Mouse (Mus musculus) E14TG2a.4 (cell line): ENCODE measurements at regions not wholly inside any gene's neighbourhood (a gene's known extent, or its start where the extent isn't known, plus 50 kb on each side); places are given as distances from the start of the nearest gene placed in this dataset.

Experiments
- H3K27me3 ChIP-seq: 2 replicates; pipeline ENCODE4 v1.6.1; 2014; ENCODE audit warnings: low read length, control low read depth; ENCODE audit not compliant: insufficient read depth
- H3K36me3 ChIP-seq: 2 replicates; pipeline ENCODE4 v1.6.1; 2014; ENCODE audit warnings: low read length, control low read depth; ENCODE audit not compliant: insufficient read depth
- H3K4me1 ChIP-seq: replicated peaks from 2 replicates; pipeline ENCODE4 v1.6.1; 2014; ENCODE audit warnings: low read depth, low read length, control low read depth
- H3K4me3 ChIP-seq: replicated peaks from 2 replicates; pipeline ENCODE4 v1.5.1; 2014; ENCODE audit warnings: mild to moderate bottlenecking, low read length
- H3K9me3 ChIP-seq: 2 replicates; pipeline ENCODE4 v1.6.1; 2014; ENCODE audit warnings: low read length, control low read depth
- CTCF ChIP-seq: conservative IDR thresholded peaks from 2 replicates; pipeline ENCODE4 v1.5.1; 2014; ENCODE audit warnings: low read length
- NANOG ChIP-seq: IDR thresholded peaks from 2 replicates; pipeline ENCODE4 v1.6.1; 2014; ENCODE audit warnings: borderline replicate concordance, low read length, mixed read lengths
- POU5F1 ChIP-seq: IDR thresholded peaks from 2 replicates; pipeline ENCODE4 v1.6.1; 2014; ENCODE audit warnings: low read length, borderline replicate concordance

- Histone ChIP-seq H3K4me3 (no peak overlapping the region), H3K36me3 (no peaks in the 10 kb centered on the region), H3K27me3 (0 out of 2 replicates have a peak, but pooled peaks cover 4% of the 10 kb centered on the region), H3K9me3 (no peaks in the 10 kb centered on the region; the same call in 1 of the 2 replicates), H3K4me1 (no peaks in the 10 kb centered on the region)
- TF ChIP-seq CTCF (no peak), POU5F1 (no peak), NANOG (no peak)
Observed at GRCm38 (mm10) chr14:104326089-104326488, 141.7 kb downstream of the Pou4f1 start.

- Histone ChIP-seq H3K4me1 (no peaks in the 10 kb centered on the region), H3K36me3 (no peaks in the 10 kb centered on the region), H3K9me3 (no peaks in the 10 kb centered on the region), H3K27me3 (no peaks in the 10 kb centered on the region), H3K4me3 (no peak overlapping the region)
- no peak for TF ChIP-seq NANOG
- TF ChIP-seq POU5F1, result no peak
- TF ChIP-seq CTCF, result no peak
Observed at GRCm38 (mm10) chr14:104300141-104300540, 167.7 kb downstream of the Pou4f1 start.

DNA sequence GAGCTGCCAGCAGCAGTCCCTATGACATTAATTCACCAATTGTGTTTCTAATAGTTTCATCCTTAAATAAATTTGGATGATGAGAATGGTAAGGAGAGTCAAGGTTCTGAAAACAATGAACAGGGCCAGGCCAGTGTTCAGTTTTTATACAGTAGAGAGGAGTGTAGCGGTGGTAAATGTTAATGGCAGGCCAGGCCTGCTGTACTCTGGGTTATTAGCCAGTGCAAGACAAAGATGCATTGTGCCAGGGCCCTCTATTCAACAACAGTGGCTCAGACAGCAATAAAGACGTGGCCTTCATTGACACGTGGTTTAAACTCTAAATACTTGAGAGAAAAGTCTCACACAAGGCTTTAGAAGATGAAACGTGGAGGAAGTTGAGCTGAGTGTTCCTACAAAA lies 169.5 kb downstream of the Pou4f1 start:
- H3K27me3 ChIP-seq, result no peaks in the 10 kb centered on the region
- H3K36me3 ChIP-seq, result no peaks in the 10 kb centered on the region
- H3K9me3 ChIP-seq, result no peaks in the 10 kb centered on the region
- no peak for TF ChIP-seq CTCF
- no peak for TF ChIP-seq NANOG
- no peak for TF ChIP-seq POU5F1
- no peaks in the 10 kb centered on the region for H3K4me1 ChIP-seq
- H3K4me3 ChIP-seq, result no peak overlapping the region

DNA sequence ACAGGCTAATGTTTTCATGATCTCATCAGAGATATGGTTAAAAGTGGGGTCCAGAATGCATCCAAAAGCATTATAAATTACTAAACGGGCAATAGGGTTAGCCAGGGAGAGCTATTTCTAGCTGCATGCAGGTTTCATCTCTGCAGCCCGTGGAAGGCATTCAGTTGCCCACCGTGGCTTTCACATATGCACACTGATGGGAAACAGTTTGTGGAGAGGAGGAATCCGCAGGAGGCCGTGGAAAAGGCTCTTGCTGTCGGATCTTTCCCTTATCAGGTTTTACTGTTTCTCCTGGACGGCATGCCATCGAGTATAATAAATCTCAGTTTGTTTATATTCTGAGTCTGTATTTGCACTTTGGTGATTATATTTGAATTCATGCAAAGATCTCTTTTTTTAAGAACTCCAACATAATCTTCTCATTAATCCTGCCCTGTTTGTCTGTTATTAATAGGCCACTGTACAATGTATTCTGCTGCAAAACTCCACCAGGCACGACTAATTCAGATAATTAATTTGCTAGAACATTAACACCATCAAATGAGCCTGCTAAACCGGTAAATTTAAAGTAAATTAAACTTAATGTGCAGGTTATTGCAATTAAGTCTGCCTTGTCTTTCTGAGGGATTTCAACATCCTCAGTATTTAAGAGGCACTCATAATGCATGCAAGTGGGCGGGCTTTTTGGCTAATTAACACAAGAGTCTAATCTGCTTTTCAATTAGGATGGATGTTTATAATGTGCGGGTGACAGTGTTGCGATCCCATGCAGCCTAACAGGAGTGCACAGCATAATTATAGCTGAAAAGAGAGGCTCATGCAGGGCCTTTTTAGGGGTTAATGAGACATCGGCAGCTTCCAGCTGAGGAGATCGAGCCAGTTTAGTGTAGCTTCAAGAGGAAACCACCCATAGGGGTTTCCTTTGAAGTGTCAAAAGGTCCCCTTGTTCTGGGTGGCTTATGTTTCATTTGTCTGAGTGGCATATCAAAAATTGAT lies 170.2 kb downstream of the Pou4f1 start:
- Histone ChIP-seq H3K4me1 (no peaks in the 10 kb centered on the region), H3K9me3 (no peaks in the 10 kb centered on the region), H3K36me3 (no peaks in the 10 kb centered on the region), H3K27me3 (no peaks in the 10 kb centered on the region), H3K4me3 (no peak overlapping the region)
- TF ChIP-seq NANOG (no peak), POU5F1 (no peak), CTCF (no peak)

GRCm38 (mm10) chr14:104293814-104294213 lies 174.0 kb downstream of the Pou4f1 start:
- Histone ChIP-seq H3K27me3 (no peaks in the 10 kb centered on the region), H3K4me3 (no peak overlapping the region), H3K36me3 (no peaks in the 10 kb centered on the region), H3K4me1 (no peaks in the 10 kb centered on the region), H3K9me3 (no peaks in the 10 kb centered on the region)
- TF ChIP-seq CTCF, result no peak
- TF ChIP-seq NANOG, result no peak
- no peak for TF ChIP-seq POU5F1

GRCm38 (mm10) chr14:104293147-104293546 lies 174.7 kb downstream of the Pou4f1 start:
- Histone ChIP-seq H3K36me3 (no peaks in the 10 kb centered on the region), H3K27me3 (no peaks in the 10 kb centered on the region)

GRCm38 (mm10) chr14:104280353-104280752 lies 187.4 kb downstream of the Pou4f1 start:
- Histone ChIP-seq H3K4me3 (no peak overlapping the region), H3K36me3 (no peaks in the 10 kb centered on the region), H3K27me3 (no peaks in the 10 kb centered on the region), H3K4me1 (no peaks in the 10 kb centered on the region), H3K9me3 (no peaks in the 10 kb centered on the region)
- no peak for TF ChIP-seq POU5F1
- no peak for TF ChIP-seq CTCF
- TF ChIP-seq NANOG, result no peak

More at GRCm38 (mm10) chr14:104293147-104293546, 174.7 kb downstream of the Pou4f1 start:
- TF ChIP-seq NANOG, result no peak
- TF ChIP-seq POU5F1, result no peak
- no peak for TF ChIP-seq CTCF
- H3K9me3 ChIP-seq, result no peaks in the 10 kb centered on the region
- no peaks in the 10 kb centered on the region for H3K4me1 ChIP-seq
- no peak overlapping the region for H3K4me3 ChIP-seq

DNA sequence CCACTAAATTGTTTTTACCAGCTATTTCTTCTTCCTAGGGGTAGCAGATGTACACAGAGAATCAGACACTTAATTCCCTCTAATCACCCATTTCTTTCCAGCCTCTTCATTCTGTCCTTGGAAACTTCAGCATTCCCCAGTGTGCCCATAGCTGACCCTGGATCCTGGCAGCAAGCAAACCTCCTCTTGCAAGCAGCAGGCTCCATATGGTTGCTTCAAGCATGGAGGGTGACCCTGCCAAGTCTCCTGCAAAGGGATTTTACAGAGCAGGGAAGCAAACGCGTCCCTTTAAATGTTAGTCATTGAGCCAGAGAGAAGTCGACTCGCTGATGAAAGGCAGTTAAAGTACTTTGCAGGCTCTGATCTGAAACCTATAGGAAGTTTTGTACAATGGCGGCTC lies 187.9 kb downstream of the Pou4f1 start:
- H3K27me3 ChIP-seq, result no peaks in the 10 kb centered on the region
- no peaks in the 10 kb centered on the region for H3K36me3 ChIP-seq
- no peaks in the 10 kb centered on the region for H3K4me1 ChIP-seq
- no peak overlapping the region for H3K4me3 ChIP-seq
- no peaks in the 10 kb centered on the region for H3K9me3 ChIP-seq
- TF ChIP-seq NANOG (no peak), POU5F1 (no peak), CTCF (no peak)

- no peak for TF ChIP-seq CTCF
- no peak overlapping the region for H3K4me3 ChIP-seq
- H3K36me3 ChIP-seq, result no peaks in the 10 kb centered on the region
- no peaks in the 10 kb centered on the region for H3K27me3 ChIP-seq
- H3K4me1 ChIP-seq, result no peaks in the 10 kb centered on the region
- peaks cover 4% of the 10 kb centered on the region for H3K9me3 ChIP-seq
Observed at GRCm38 (mm10) chr14:104274752-104275151, 193.0 kb downstream of the Pou4f1 start.
